10 mouse cellular contexts compared by ENCODE assay signal in genomic region chr9:35283415-35284069, GRCm38 (mm10). TPM values are rescaled to one million over a fixed set of nuclear protein-coding genes. Genes with fewer than 3 reads are reported as not detected.
DNase-seq lines count a peak whose midpoint lies in the region; ATAC-seq and TF ChIP-seq lines count a peak whose summit lies in the region.
"Had no signal": no experiment of that assay in that cellular context is flagged by ENCODE, and none has a peak within 500 bp of the region (broad histone marks: within the 10 kb centered on the region; RNA-seq: fewer than 3 reads in every experiment).

No protein-coding gene starts in this region.

- ATAC-seq in embryonic facial prominence, embryonic 15.5 days (ENCODE audit: insufficient number of reproducible peaks, low FRiP score, low TSS enrichment, low read depth), result no peak
- peak; percentile 61 for ATAC-seq in kidney, embryonic 15.5 days (replicated peaks; ENCODE audit: low FRiP score)
- 0 out of 2 replicates have a peak, but pooled peaks have one; percentile 19 for ATAC-seq in midbrain, embryonic 16.5 days
- no peak for ATAC-seq in liver, embryonic 11.5 days (replicated peaks; ENCODE audit: low FRiP score)
- ATAC-seq: lung, postnatal 0 days had no signal

- TF ChIP-seq EP300 in heart, adult 2 months (IDR thresholded peaks at IDR 0.05; ENCODE audit: insufficient read depth, low read depth, low read length), result no peak

- H3K4me3 ChIP-seq in heart, embryonic 10.5 days, result no peak overlapping the region
- no peak overlapping the region for H3K4me3 ChIP-seq in heart, adult 2 months
- no peak overlapping the region for H3K4me3 ChIP-seq in embryonic facial prominence, embryonic 15.5 days (replicated peaks)
- H3K4me3 ChIP-seq in kidney, embryonic 15.5 days (replicated peaks), result no peak overlapping the region
- H3K4me3 ChIP-seq in midbrain, embryonic 16.5 days (ENCODE audit: low read depth, low read length), result no peak overlapping the region
- no peak overlapping the region for H3K4me3 ChIP-seq in liver, embryonic 11.5 days (ENCODE audit: low read depth, low read length)
- H3K4me3 ChIP-seq: erythroblast, embryonic 14.5 days had no signal

- DNase-seq in heart, embryonic 10.5 days (ENCODE audit: low spot score), result no peak
- no peak for DNase-seq in heart, adult 2 months
- no peak for DNase-seq in right cerebral cortex, postnatal 36 days (ENCODE audit: low spot score in 2 of 2)
- DNase-seq in liver, embryonic 11.5 days (ENCODE audit: low spot score), result no peak
- DNase-seq in thymus, postnatal 10 days (ENCODE audit: low spot score in 2 of 2), result no peak

- peak overlapping the region; percentile 13 for H3K27ac ChIP-seq in heart, embryonic 10.5 days
- no peak overlapping the region for H3K27ac ChIP-seq in heart, adult 2 months
- H3K27ac ChIP-seq in embryonic facial prominence, embryonic 15.5 days (replicated peaks), result 0 out of 2 replicates have a peak overlapping the region, but pooled peaks have one; percentile 23
- H3K27ac ChIP-seq in kidney, embryonic 15.5 days, result no peak overlapping the region
- no peak overlapping the region for H3K27ac ChIP-seq in midbrain, embryonic 16.5 days (ENCODE audit: low read length)
- H3K27ac ChIP-seq in liver, embryonic 11.5 days (ENCODE audit: low read depth, low read length), result no peak overlapping the region

- H3K27me3 ChIP-seq in heart, embryonic 10.5 days (ENCODE audit: insufficient read depth, poor library complexity, severe bottlenecking), result 0 out of 2 replicates have a peak, but pooled peaks cover 13% of the 10 kb centered on the region
- no peaks in the 10 kb centered on the region for H3K27me3 ChIP-seq in heart, adult 2 months (ENCODE audit: control insufficient read depth, insufficient read depth, low read length)
- H3K27me3 ChIP-seq in embryonic facial prominence, embryonic 15.5 days, result no peaks in the 10 kb centered on the region
- H3K27me3 ChIP-seq in kidney, embryonic 15.5 days, result peaks cover 8% of the 10 kb centered on the region
- H3K27me3 ChIP-seq in midbrain, embryonic 16.5 days (ENCODE audit: control insufficient read depth, insufficient read depth, low read depth, low read length), result no peaks in the 10 kb centered on the region
- H3K27me3 ChIP-seq in liver, embryonic 11.5 days (replicated peaks; ENCODE audit: control insufficient read depth, insufficient read depth, low read length), result no peaks in the 10 kb centered on the region

- peaks cover 20% of the 10 kb centered on the region for H3K4me1 ChIP-seq in heart, embryonic 10.5 days
- H3K4me1 ChIP-seq in heart, adult 2 months (ENCODE audit: control insufficient read depth, insufficient read depth, low read length), result no peaks in the 10 kb centered on the region; the same call in 1 of the 2 replicates
- H3K4me1 ChIP-seq in embryonic facial prominence, embryonic 15.5 days, result peaks cover 12% of the 10 kb centered on the region
- H3K4me1 ChIP-seq in kidney, embryonic 15.5 days, result peaks cover 13% of the 10 kb centered on the region
- no peaks in the 10 kb centered on the region for H3K4me1 ChIP-seq in midbrain, embryonic 16.5 days (ENCODE audit: control insufficient read depth, insufficient read depth, low read length)
- H3K4me1 ChIP-seq in liver, embryonic 11.5 days (replicated peaks; ENCODE audit: control insufficient read depth, insufficient read depth, low read length), result no peaks in the 10 kb centered on the region

- H3K9ac ChIP-seq in heart, adult 2 months (ENCODE audit: low read depth, low read length), result no peak overlapping the region
- no peak overlapping the region for H3K9ac ChIP-seq in embryonic facial prominence, embryonic 15.5 days
- H3K9ac ChIP-seq in kidney, embryonic 15.5 days, result no peak overlapping the region
- H3K9ac ChIP-seq in midbrain, embryonic 16.5 days (ENCODE audit: low read depth, low read length), result no peak overlapping the region; the same call in 1 of the 2 replicates
- no peak overlapping the region for H3K9ac ChIP-seq in liver, embryonic 11.5 days (ENCODE audit: low read depth, low read length)

- 60% methylated on average over 13 of the region's 13 CpGs for WGBS in heart, embryonic 10.5 days
- 83% methylated on average over 13 of the region's 13 CpGs for WGBS in heart, adult 2 months
- 43% methylated on average over 13 of the region's 13 CpGs for WGBS in embryonic facial prominence, embryonic 15.5 days
- WGBS in kidney, embryonic 15.5 days, result 55% methylated on average over 13 of the region's 13 CpGs
- 57% methylated on average over 13 of the region's 13 CpGs for WGBS in midbrain, embryonic 16.5 days
- WGBS in liver, embryonic 11.5 days, result 70% methylated on average over 13 of the region's 13 CpGs

- intact Hi-C loops in heart, adult 2 months (cut with DNase I), result loop anchor here (5.0 kb wide), 2 partner anchors 49 to 139 kb away; partner anchors contain the start of gene Cdon

- no peak for TF ChIP-seq POLR2A in heart, adult 2 months (IDR thresholded peaks at IDR 0.05; ENCODE audit: insufficient read depth, low read depth, low read length)

- no peak for TF ChIP-seq CTCF in heart, adult 2 months (IDR thresholded peaks at IDR 0.05)

- no peaks in the 10 kb centered on the region for H3K79me2 ChIP-seq in heart, adult 2 months (replicated peaks; ENCODE audit: control insufficient read depth, insufficient read depth, low read length)

- H3K9me3 ChIP-seq in heart, embryonic 10.5 days, result no peaks in the 10 kb centered on the region
- no peaks in the 10 kb centered on the region for H3K9me3 ChIP-seq in embryonic facial prominence, embryonic 15.5 days (replicated peaks)
- no peaks in the 10 kb centered on the region for H3K9me3 ChIP-seq in kidney, embryonic 15.5 days (replicated peaks)
- no peaks in the 10 kb centered on the region for H3K9me3 ChIP-seq in midbrain, embryonic 16.5 days (replicated peaks; ENCODE audit: control insufficient read depth, low read length, poor library complexity, severe bottlenecking)
- H3K9me3 ChIP-seq in liver, embryonic 11.5 days (ENCODE audit: control insufficient read depth, low read length), result no peaks in the 10 kb centered on the region

- H3K36me3 ChIP-seq in heart, embryonic 10.5 days, result no peaks in the 10 kb centered on the region; the same call in 1 of the 2 replicates
- H3K36me3 ChIP-seq in heart, adult 2 months (ENCODE audit: control insufficient read depth, insufficient read depth, low read length), result no peaks in the 10 kb centered on the region
- H3K36me3 ChIP-seq in embryonic facial prominence, embryonic 15.5 days, result 0 out of 2 replicates have a peak, but pooled peaks cover 4% of the 10 kb centered on the region
- 0 out of 2 replicates have a peak, but pooled peaks cover 6% of the 10 kb centered on the region for H3K36me3 ChIP-seq in kidney, embryonic 15.5 days
- no peaks in the 10 kb centered on the region for H3K36me3 ChIP-seq in midbrain, embryonic 16.5 days (ENCODE audit: control insufficient read depth, insufficient read depth, low read length)
- no peaks in the 10 kb centered on the region; the same call in 1 of the 2 replicates for H3K36me3 ChIP-seq in liver, embryonic 11.5 days (ENCODE audit: control insufficient read depth, insufficient read depth, low read length)

- no peak overlapping the region for H3K4me2 ChIP-seq in embryonic facial prominence, embryonic 15.5 days (replicated peaks)
- H3K4me2 ChIP-seq in kidney, embryonic 15.5 days, result no peak overlapping the region
- H3K4me2 ChIP-seq in midbrain, embryonic 16.5 days (ENCODE audit: low read length), result no peak overlapping the region
- H3K4me2 ChIP-seq in liver, embryonic 11.5 days, result no peak overlapping the region

RNA-seq across cellular contexts. Expression of gene Rpusd4, which starts 15.9 kb away (rescaled TPM):
- 23.8 and 26.5 TPM in 2 replicates for polyA plus RNA-seq in heart, embryonic 10.5 days (2016; fragmentation: Nextera tagmentation; extraction: Ambion mirVana)
- 10 to 100 TPM; 12.2 to 12.7 TPM for total RNA-seq in heart, adult 2 months (2021)
- 10.9 and 12.0 TPM in 2 replicates for polyA plus RNA-seq in heart, adult 2 months (2012; rRNA removed)
- polyA plus RNA-seq in embryonic facial prominence, embryonic 15.5 days (2015; fragmentation: Nextera tagmentation; extraction: Ambion mirVana), result 25.9 and 27.0 TPM in 2 replicates
- 28.9 and 31.5 TPM in 2 replicates for polyA plus RNA-seq in kidney, embryonic 15.5 days (2015; fragmentation: Nextera tagmentation; extraction: Ambion mirVana)
- 16.7 and 18.5 TPM in 2 replicates for polyA plus RNA-seq in midbrain, embryonic 16.5 days (2015; fragmentation: Nextera tagmentation; extraction: Ambion mirVana)
- polyA plus RNA-seq in liver, embryonic 11.5 days (2014; fragmentation: Nextera tagmentation; extraction: Ambion mirVana), result 34.6 and 36.3 TPM in 2 replicates

RNA-seq across cellular contexts. Expression of gene Fam118b, which starts 15.9 kb away (rescaled TPM):
- 31.1 and 40.9 TPM in 2 replicates for polyA plus RNA-seq in heart, embryonic 10.5 days (2016; fragmentation: Nextera tagmentation; extraction: Ambion mirVana)
- total RNA-seq in heart, adult 2 months (2021), result 10 to 100 TPM; 15.2 to 15.9 TPM
- polyA plus RNA-seq in heart, adult 2 months (2012; rRNA removed), result 13.8 and 17.3 TPM in 2 replicates
- 38.1 and 41.8 TPM in 2 replicates for polyA plus RNA-seq in embryonic facial prominence, embryonic 15.5 days (2015; fragmentation: Nextera tagmentation; extraction: Ambion mirVana)
- polyA plus RNA-seq in kidney, embryonic 15.5 days (2015; fragmentation: Nextera tagmentation; extraction: Ambion mirVana), result 37.6 and 41.2 TPM in 2 replicates
- polyA plus RNA-seq in midbrain, embryonic 16.5 days (2015; fragmentation: Nextera tagmentation; extraction: Ambion mirVana), result 59.1 and 60.7 TPM in 2 replicates
- 30.4 and 31.3 TPM in 2 replicates for polyA plus RNA-seq in liver, embryonic 11.5 days (2014; fragmentation: Nextera tagmentation; extraction: Ambion mirVana)

Comparison
In these comparisons a context has a peak if more than half of its experiments do, and no peak if none do; other contexts are left out.
1. H3K27ac ChIP-seq: peak in heart, embryonic 10.5 days (single experiment) and embryonic facial prominence, embryonic 15.5 days (single experiment); none in heart, adult 2 months (single experiment), kidney, embryonic 15.5 days (single experiment), midbrain, embryonic 16.5 days (single experiment) and liver, embryonic 11.5 days (single experiment).
2. ATAC-seq: peak in kidney, embryonic 15.5 days (single experiment) and midbrain, embryonic 16.5 days (single experiment); none in embryonic facial prominence, embryonic 15.5 days (single experiment) and liver, embryonic 11.5 days (single experiment).